Mouse (Mus musculus): Measurements from ENCODE around the gene Fbxo34.

- no peak for TF ChIP-seq CTCF (IDR thresholded peaks at IDR 0.05; ENCODE audit: extremely low read depth, insufficient read depth, low read length)
- no peak for TF ChIP-seq POLR2A (IDR thresholded peaks at IDR 0.05; ENCODE audit: extremely low read depth, insufficient read depth, low read length)
These were observed 78.1 kb downstream of the Fbxo34 start for GRCm38 (mm10) chr14:47528293-47528692.

Measured in cortical plate, adult 2 months (tissue).